Mouse (Mus musculus): ENCODE measurements around the gene Gfral.

GRCm38 (mm10) chr9:76242322-76242721, 28.9 kb upstream of the Gfral start:
- TF ChIP-seq GATA1 (IDR thresholded peaks at IDR 0.05; ENCODE audit: borderline replicate concordance, low read length) (no peak), FLI1 (IDR thresholded peaks at IDR 0.05; ENCODE audit: low read length) (no peak)

Data from megakaryocyte, embryonic 14.5 days (primary cell).